Mouse (Mus musculus) heart, postnatal 25 days (tissue): ENCODE data around the gene Stac2. TPM values are rescaled to one million over a fixed set of nuclear protein-coding genes. Genes with fewer than 3 reads are reported as not detected.

ENCODE experiments used
- DNase-seq: peaks from one replicate; pipeline ENCODE4 v3.0.0; 2022; ENCODE audit warnings: low spot score
- intact Hi-C: fragments of 180-260 bp; cut with DNase I; formaldehyde crosslinking; loops from one replicate; pipeline ENCODE4 v1.15.1; 2025
- total RNA-seq, 2 experiments: library from RNA; stranded (reverse); gene quantifications; 2 replicates each; pipeline ENCODE4 v1.2.3; 2021

Gene Stac2
- total RNA-seq, 2 experiments from 2014 or later, result 0.13 to 0.25 TPM

GRCm38 (mm10) chr11:98003171-98003671, 50.0 kb downstream of the Stac2 start:
- DNase-seq, result no peak
- intact Hi-C loops, result loop anchor here (5.0 kb wide), 1 partner anchor 106 kb away; no protein-coding TSS in a partner anchor

GRCm38 (mm10) chr11:98002627-98003026, 50.6 kb downstream of the Stac2 start:
- intact Hi-C loops, result loop anchor here (5.0 kb wide), 1 partner anchor 105 kb away; no protein-coding TSS in a partner anchor
- DNase-seq, result no peak

DNA sequence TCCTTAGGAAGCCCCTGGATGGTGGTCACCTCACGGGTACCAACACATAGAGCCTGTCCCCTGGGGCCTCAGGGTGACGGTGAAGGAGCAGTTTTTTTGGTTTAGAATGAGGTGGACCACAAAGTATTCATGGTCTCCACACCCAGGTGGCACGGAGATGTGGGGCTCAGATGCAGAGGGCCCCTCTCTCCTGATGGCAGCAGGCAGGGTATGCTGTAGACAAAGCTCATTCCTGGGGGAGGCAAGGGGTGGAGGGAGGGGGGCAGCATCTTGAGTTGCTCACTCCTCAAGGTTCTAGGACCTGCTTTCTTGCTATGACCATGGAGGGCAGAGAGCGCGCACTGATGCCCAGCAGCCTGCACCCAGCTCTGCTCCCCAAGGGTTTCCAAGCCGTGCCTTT, 51.3 kb downstream of the Stac2 start:
- DNase-seq, result no peak
- intact Hi-C loops, result loop anchor here (5.0 kb wide), 1 partner anchor 105 kb away; no protein-coding TSS in a partner anchor

DNA sequence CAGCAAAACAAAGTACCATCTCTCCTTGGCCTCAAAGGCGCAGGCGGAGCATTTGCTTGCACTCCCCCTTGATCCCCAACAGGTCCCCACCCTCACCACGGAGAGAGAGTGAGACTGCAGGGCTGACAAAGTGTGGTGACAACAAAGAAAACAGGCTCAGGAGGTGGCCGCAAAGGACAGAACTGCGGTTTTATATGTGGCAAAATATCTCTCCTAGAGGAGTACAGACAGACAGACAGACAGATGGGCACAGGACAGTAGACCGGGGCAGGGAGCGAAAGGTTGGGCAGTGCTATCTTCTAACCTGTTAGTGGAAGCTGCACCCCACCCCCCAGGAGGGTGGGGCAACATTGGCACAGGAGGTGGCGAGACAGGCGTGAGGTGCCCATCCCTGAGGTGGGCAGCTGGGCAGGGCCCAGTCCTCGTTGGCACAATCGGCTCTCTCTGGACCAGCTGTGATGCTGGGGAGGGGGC, 51.9 kb downstream of the Stac2 start:
- intact Hi-C loops, result loop anchor here (5.0 kb wide), 1 partner anchor 104 kb away; no protein-coding TSS in a partner anchor
- no peak for DNase-seq

DNA sequence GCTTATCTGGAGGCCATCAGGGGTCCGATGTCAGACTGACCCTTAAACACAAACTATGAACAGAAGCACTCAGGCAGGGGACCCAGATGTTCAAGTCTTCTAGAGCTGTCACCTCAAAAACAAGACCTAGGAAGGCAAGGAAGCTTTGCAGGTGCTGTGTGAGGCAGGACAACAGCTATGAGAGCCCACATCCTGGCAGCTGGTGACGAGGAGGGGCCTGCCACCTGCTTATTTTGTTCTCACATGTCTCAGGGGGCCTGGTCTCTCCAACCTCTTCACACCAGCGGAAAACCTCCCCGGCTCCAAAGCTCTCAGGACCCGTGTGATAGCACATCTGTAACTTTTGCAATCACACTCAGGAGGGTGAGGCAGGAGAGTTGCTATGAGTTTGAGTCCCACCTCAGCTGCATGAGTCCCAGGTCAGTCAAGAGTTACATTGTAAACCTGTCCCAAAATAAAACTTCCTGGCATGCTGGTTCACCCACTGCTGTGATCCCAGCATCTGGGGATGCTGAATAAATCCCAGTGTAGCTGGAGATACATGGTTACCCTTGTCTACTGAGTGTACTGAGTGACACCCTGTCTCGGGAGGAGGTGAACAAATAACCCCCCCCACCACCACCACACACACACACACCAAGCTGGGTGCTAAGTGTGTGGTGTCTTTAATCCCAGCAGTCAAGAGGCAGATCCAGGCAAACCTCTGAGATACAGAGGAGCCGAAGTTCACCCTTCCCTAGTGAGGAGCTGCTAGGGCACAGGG, 52.7 kb downstream of the Stac2 start:
- intact Hi-C loops, result loop anchor here (5.0 kb wide), 1 partner anchor 103 kb away; no protein-coding TSS in a partner anchor
- no peak for DNase-seq

- no peak for DNase-seq
- intact Hi-C loops, result loop anchor here (5.0 kb wide), 1 partner anchor 102 kb away; no protein-coding TSS in a partner anchor
Measured at GRCm38 (mm10) chr11:97999748-98000147, 53.5 kb downstream of the Stac2 start.

GRCm38 (mm10) chr11:97998898-97999608, 54.2 kb downstream of the Stac2 start:
- intact Hi-C loops, result no loop called here
- no peak for DNase-seq

GRCm38 (mm10) chr11:97998074-97998793, 55.0 kb downstream of the Stac2 start:
- intact Hi-C loops, result no loop called here
- DNase-seq, result no peak

DNA sequence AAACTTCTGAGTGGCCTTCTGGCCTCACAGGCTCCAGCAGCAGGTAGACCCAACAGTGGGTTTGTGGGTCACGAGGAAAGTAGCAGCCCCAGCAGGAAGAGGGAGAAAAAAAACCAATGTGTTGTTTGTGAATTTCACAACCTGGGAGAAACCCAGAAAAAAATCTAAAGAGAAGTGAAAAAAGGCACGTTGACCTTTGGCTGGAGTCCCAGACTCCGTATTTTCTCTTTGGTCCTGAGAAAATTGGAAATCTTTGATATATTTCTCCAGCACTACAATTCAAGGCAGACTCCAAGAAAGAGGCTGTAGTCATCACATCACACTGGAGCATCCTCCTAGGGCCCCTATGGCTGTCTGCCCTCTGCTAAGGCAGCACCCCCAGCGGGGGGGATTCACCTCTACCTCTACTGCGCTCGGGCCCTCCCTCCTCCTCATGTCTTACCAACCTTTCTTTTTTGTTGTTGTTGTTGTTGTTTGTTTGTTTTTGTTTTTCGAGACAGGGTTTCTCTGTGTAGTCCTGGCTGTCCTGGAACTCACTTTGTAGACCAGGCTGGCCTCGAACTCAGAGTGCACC, 55.8 kb downstream of the Stac2 start:
- DNase-seq, result no peak
- intact Hi-C loops, result no loop called here

DNA sequence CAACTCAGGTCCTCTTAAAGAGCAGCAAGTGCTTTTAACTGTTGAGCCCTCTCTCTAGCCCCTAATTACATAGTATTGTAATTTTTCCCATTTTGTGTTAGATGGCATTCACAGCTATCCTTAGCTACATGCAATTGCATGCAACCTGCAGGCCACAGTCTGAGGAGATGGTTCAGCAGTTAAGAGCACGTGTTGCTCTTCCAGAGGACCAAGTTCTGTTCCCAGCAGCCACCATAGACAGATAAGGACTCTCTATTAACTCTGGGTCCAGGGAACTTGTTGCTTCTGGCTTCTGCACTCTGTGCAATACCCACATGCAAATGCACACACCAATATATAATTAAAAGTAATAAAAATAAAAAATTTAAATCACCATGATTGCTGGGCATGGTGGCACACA, 56.6 kb downstream of the Stac2 start:
- no peak for DNase-seq
- intact Hi-C loops, result no loop called here

- no peak for DNase-seq
Measured at GRCm38 (mm10) chr11:97995564-97996288, 57.5 kb downstream of the Stac2 start, which contains the start of gene Arl5c. Arl5c (minus strand) TSS chr11:97996181.

DNA sequence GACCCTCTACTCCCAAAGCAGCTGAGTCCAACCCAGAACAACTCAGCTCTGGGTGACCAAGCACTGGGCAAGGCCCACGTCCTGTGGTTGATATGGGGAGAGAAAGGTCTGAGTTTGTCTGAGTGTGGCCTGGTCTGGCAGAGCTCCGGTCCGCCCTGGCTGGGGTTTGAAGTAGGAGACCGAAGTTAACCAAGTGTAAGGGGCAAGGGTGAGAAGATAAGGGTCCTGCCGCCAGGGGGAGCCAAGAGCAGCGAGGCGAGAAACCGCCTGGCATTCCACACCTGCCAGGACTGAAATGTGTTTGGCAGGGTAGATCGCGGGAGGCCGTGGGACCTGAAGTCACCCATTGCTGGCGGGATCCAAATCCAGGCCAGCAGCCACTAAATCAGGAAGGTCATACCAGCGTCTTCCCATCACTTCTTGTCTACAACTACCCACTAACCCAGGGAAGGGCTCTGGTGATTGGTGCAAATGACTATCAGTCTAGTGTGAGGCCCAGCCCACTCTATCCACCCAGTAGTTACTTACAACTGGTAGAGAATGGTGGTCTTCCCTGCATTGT, 58.6 kb downstream of the Stac2 start:
- intact Hi-C loops, result no loop called here
- peak; percentile 62 for DNase-seq

More at GRCm38 (mm10) chr11:97995564-97996288, 57.5 kb downstream of the Stac2 start, which contains the start of gene Arl5c:
- intact Hi-C loops, result no loop called here

- DNase-seq, result peak; percentile 79
- intact Hi-C loops, result loop anchor here (2.0 kb wide), 1 partner anchor 196 kb away; no protein-coding TSS in a partner anchor
Measured at GRCm38 (mm10) chr11:97988530-97989096, 64.6 kb downstream of the Stac2 start.

GRCm38 (mm10) chr11:97987551-97988526, 65.4 kb downstream of the Stac2 start:
- intact Hi-C loops, result loop anchor here (1.0 to 2.0 kb wide), 2 partner anchors 89 to 195 kb away; no protein-coding TSS in a partner anchor
- peak; percentile 88 for DNase-seq

DNA sequence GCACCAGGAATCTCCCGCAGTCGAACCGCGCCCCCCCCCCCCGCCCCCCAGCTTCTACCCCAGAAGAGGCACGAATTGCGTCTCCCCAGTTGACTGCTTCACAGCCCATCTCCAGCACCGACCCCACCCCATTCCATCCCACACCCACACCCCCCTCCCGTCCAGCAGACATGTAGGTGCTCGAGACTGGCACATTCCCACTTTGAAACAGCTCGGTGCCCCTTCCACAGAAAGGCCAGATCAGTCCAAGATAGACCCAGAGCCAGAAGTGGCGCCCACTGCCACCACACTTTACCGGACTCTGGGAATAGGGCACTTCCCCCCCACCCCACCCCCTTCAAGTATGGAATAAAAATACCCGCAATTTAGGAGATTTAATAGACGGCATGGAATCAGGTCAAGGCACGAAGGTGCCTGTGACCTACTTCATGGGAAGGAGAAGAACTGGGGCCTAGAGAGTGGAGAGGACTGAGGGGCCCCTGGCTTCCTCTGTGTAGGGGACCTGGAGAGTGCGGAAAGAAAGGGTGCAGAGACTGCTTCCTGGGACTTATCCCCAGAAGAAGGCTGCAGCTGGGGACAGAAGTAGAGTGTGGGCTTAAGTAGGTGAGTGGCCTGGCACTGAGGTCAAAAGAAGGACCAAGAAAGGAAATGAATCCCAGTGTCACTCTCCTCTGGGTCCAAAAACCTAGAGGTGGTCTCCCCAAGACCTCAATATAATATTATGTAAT, 66.4 kb downstream of the Stac2 start:
- intact Hi-C loops, result loop anchor here (1.0 kb wide), 1 partner anchor 88 kb away; no protein-coding TSS in a partner anchor

More for the DNA sequence above, 66.4 kb downstream of the Stac2 start:
- DNase-seq, result no peak
